Mouse (Mus musculus): ENCODE data around the gene Mrm3. TPM values are rescaled to one million over a fixed set of nuclear protein-coding genes. Genes with fewer than 3 reads are reported as not detected.
A peak's percentile ranks its signal among the peaks of the same experiment; 100 is the strongest.

Gene Mrm3
- polyA plus RNA-seq, 1 experiment: 18.2 TPM

- H3K4me3 ChIP-seq (ENCODE audit: insufficient read depth, low read depth, low read length): peak overlapping the region; percentile 30; the same call in 1 of the 2 replicates
- H3K4me1 ChIP-seq (ENCODE audit: control insufficient read depth, insufficient read depth, insufficient read length, low read length): peaks cover 34% of the 10 kb centered on the region
- H3K27ac ChIP-seq (replicated peaks; ENCODE audit: low read depth, low read length): peak overlapping the region; percentile 78
Observed at GRCm38 (mm10) chr11:76291960-76292359, 48.4 kb downstream of the Mrm3 start.

DNA sequence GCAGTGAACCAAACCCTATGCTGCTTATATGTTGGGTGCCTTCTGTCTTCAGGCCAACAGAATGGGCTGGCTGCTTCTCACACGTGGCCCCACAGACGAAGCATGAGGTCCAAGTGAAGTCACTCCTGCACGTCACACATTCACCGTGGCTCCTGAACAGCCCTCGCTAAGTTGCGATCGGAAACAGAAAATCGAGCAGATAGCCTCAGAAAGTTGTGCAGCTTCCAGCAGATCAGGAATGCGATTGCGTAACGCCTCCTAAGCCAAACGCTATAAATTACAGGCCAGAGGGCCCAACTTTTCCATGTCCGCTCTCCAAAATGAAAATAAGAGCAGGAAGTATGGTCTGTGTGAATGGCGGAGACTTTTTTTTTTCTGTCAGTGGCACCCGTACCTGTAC lies 48.9 kb downstream of the Mrm3 start:
- peaks cover 30% of the 10 kb centered on the region for H3K4me1 ChIP-seq (ENCODE audit: control insufficient read depth, insufficient read depth, insufficient read length, low read length)
- peak overlapping the region; percentile 78 for H3K27ac ChIP-seq (replicated peaks; ENCODE audit: low read depth, low read length)
- peak overlapping the region; percentile 30 for H3K4me3 ChIP-seq (ENCODE audit: insufficient read depth, low read depth, low read length)

DNA sequence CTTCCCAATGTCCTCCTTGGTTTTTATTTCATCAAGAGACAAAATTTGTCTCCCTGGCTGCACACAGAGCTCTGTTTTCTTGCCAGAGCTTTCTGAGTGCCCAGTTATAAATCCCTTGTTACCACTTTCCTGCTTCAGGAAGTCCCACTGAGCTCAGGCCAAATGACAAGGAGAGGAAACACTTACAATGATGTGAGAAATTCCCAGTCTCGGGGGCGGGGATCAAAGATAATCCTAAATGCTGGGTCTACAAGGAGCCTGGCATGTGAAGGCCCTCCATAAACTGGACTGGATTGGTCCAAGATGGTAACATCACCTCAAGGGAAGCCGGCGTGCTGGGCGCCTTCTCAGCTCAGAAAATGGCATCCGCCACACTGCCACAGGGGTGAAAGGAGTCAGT lies 49.3 kb downstream of the Mrm3 start:
- Histone ChIP-seq H3K4me1 (ENCODE audit: control insufficient read depth, insufficient read depth, insufficient read length, low read length) (peaks cover 29% of the 10 kb centered on the region), H3K27ac (replicated peaks; ENCODE audit: low read depth, low read length) (peak overlapping the region; percentile 78), H3K4me3 (ENCODE audit: insufficient read depth, low read depth, low read length) (peak overlapping the region; percentile 30)

DNA sequence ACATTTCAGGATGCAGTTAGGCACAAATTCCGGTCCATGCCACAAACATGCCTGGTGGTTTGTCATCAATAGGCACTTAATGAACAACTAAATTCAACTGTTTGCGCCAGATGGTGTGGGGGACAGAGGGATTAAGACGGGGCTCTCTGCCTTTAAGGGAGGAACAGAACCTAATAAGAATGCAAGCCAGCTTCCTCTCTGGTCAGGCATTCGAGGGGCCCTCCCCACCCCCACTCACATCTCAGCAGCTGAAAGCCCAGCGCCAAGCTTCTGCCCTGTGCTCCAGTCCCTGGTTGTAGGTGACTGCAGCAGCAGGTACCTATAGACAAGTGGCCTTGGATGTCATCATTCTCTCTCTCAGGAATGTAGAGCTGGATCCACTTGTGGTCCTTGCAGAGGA lies 50.6 kb downstream of the Mrm3 start:
- no peak overlapping the region for H3K4me3 ChIP-seq (ENCODE audit: insufficient read depth, low read depth, low read length)
- peak overlapping the region; percentile 32 for H3K27ac ChIP-seq (replicated peaks; ENCODE audit: low read depth, low read length)
- H3K4me1 ChIP-seq (ENCODE audit: control insufficient read depth, insufficient read depth, insufficient read length, low read length): peaks cover 32% of the 10 kb centered on the region

- no peak overlapping the region for H3K4me3 ChIP-seq (ENCODE audit: insufficient read depth, low read depth, low read length)
- H3K27ac ChIP-seq (replicated peaks; ENCODE audit: low read depth, low read length): peak overlapping the region; percentile 19; the same call in 1 of the 2 replicates
- peaks cover 32% of the 10 kb centered on the region for H3K4me1 ChIP-seq (ENCODE audit: control insufficient read depth, insufficient read depth, insufficient read length, low read length)
Observed at GRCm38 (mm10) chr11:76294836-76295235, 51.3 kb downstream of the Mrm3 start.

- Histone ChIP-seq H3K4me3 (ENCODE audit: insufficient read depth, low read depth, low read length) (no peak overlapping the region), H3K27ac (replicated peaks; ENCODE audit: low read depth, low read length) (no peak overlapping the region), H3K4me1 (ENCODE audit: control insufficient read depth, insufficient read depth, insufficient read length, low read length) (peaks cover 30% of the 10 kb centered on the region)
Observed at GRCm38 (mm10) chr11:76297252-76297651, 53.7 kb downstream of the Mrm3 start.

- no peak overlapping the region for H3K27ac ChIP-seq (replicated peaks; ENCODE audit: low read depth, low read length)
- H3K4me1 ChIP-seq (ENCODE audit: control insufficient read depth, insufficient read depth, insufficient read length, low read length): peaks cover 26% of the 10 kb centered on the region
- H3K4me3 ChIP-seq (ENCODE audit: insufficient read depth, low read depth, low read length): no peak overlapping the region
Observed at GRCm38 (mm10) chr11:76298457-76299000, 55.0 kb downstream of the Mrm3 start.

Other genes starting within 250 kb of the Mrm3 start
- gene 1700016K19Rik, start 243.8 kb upstream of the Mrm3 start, polyA plus RNA-seq (2012; ENCODE audit: insufficient read depth, insufficient read length, missing spikeins): not detected in 2 replicates
- gene Rflnb, start 215.9 kb upstream of the Mrm3 start, polyA plus RNA-seq (2012; ENCODE audit: insufficient read depth, insufficient read length, missing spikeins): 35.4 and 39.1 TPM in 2 replicates
- gene Vps53, start 64.1 kb upstream of the Mrm3 start, polyA plus RNA-seq (2012; ENCODE audit: insufficient read depth, insufficient read length, missing spikeins): 21.9 and 22.2 TPM in 2 replicates
- 4.3 and 4.4 TPM in 2 replicates for gene Fam57a, start 64.0 kb upstream of the Mrm3 start, polyA plus RNA-seq (2012; ENCODE audit: insufficient read depth, insufficient read length, missing spikeins)
- gene Dbil5, start 26.1 kb upstream of the Mrm3 start, polyA plus RNA-seq (2012; ENCODE audit: insufficient read depth, insufficient read length, missing spikeins): not detected in 2 replicates
- gene Gemin4, start 26.1 kb upstream of the Mrm3 start, polyA plus RNA-seq (2012; ENCODE audit: insufficient read depth, insufficient read length, missing spikeins): not detected in 2 replicates
- 62.0 and 64.6 TPM in 2 replicates for gene Glod4, start within 50 bp of the Mrm3 start, polyA plus RNA-seq (2012; ENCODE audit: insufficient read depth, insufficient read length, missing spikeins)
- 2.0 and 3.6 TPM in 2 replicates for gene Nxn, start 155.4 kb downstream of the Mrm3 start, polyA plus RNA-seq (2012; ENCODE audit: insufficient read depth, insufficient read length, missing spikeins)
- gene Timm22, start 163.2 kb downstream of the Mrm3 start, polyA plus RNA-seq (2012; ENCODE audit: insufficient read depth, insufficient read length, missing spikeins): 29.2 and 43.4 TPM in 2 replicates

All from brown adipose tissue, adult 24 weeks (tissue).